Mouse (Mus musculus) layer of hippocampus, adult 11-12 months (tissue): ENCODE results near the gene Gprc5b.

Experiments used
- DNase-seq: peaks from one replicate; pipeline ENCODE4 v3.0.0; 2022; ENCODE audit warnings: low spot score

Gene Gprc5b

DNA sequence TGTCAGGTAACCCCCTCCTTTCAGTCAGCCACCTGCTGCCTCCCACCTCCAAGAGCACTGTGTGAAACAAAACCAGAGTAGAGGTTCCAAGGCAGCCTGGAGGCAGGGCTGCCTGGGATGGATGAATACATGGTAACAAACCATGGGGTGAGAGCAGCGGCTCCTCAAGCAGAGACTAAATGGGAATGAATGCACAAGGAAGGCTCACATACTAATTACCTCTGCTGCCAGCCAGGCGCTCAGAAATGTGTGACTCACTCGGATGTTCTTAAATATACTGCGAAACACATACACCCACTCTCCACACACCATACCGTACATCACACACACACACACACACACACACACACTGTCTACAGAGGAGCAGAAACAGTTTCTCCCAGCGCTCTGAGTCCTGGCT is 4.7 kb downstream of the Gprc5b start:
- peak; percentile 61 for DNase-seq

DNA sequence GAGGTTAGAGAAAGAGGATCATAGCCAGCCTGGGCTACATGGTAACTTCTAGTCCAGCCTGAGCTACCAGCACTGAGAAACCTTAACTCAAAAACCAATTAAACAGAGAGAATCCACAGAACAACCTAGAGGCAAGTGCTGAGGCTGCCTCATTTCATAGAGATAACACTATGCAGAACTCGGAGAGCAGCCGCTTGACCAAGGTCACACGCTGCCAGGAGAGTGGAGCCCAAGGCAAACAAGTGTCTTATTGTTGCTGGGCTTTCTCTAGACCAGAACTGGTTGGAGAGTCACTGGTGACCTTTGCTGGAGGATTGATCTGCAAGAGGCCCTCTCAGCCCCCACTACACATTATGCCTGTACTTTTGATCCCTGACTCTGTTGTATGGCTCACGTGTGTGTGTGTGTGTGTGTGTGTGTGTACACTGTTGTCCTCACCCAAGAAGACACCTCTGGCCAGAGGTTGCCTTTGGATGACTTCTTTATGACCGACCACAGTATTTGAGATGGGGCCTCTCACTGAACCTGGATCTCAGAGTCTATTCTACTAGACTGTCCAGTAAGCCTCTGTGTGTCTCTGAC is 5.6 kb downstream of the Gprc5b start:
- DNase-seq, result no peak

DNA sequence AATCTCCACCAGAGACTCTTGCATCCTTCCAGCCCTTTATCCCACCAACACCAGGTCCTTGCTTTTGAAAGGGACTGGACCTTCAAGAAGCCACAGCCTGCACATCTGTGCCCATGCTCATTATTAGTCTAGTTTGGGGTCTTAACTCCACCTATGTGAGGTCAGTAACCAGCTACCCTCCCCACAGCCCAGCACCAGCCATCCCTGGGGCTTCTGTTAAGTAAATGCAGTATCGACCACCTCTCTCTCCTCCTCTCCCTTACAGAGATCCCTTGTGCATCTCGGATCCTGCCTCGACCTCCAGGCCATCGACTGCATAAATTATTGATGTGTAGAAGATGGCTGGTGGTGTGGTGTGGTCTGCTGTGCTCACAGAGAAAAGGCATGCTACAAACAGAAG is 8.6 kb downstream of the Gprc5b start:
- DNase-seq, result no peak

DNA sequence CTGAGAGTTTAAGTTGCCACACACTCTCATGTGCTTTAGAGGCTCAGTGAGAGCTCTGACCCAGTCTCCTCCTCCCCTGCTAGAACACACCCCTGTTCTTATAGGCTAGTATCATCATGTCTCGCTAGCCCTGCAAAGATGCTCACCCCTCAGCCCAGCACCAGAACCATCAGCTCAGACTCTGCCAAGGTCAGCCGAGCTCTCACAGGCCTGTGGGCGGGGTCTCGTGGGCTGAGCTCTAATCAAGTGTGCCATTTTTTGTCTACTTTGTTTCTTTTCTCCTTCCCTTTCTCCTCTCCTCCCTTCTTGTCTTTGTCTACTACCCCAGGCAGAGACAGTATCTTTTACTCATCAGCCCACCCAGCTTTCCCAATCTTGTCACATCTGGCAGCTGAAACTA is 9.2 kb downstream of the Gprc5b start:
- no peak for DNase-seq

DNA sequence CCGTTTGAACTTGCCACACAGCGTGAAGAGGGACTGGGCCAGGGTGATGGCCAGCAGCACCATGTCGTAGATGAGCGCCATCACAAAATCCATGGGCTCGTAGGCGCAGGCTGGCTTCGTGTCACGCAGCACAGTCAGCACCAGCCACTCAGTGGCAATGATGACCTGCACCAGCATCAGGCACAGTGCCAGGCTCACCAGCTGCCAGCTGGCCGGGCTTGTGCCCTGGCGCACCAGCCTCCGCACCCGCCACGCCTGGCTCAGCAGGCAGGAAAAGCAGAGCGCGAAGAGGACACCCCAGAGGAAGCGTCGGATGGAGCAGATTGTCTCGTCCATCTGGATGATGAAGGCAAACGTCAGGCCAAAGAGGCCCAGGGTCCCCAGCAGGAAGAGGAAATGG is 11.1 kb downstream of the Gprc5b start:
- DNase-seq, result peak; percentile 87

DNA sequence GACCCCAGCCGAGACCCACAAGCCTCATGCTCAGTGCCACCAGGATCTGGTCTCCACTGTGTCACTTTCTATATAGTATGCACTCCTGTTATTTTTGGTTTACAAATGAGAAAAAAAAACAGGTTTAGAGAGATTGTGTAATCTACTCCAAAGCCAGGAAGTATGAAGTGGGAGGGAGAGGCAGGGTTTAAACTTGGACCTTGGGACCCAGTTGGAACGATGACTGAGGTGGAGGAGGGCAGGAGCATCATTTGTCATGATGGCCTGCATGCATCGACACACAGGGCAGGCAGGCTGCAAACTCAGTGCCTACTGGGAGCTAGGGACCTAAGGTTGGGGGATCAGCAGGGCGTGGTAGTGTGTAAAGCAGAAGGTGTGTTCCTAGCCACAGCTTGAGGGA is 12.4 kb downstream of the Gprc5b start:
- DNase-seq, result no peak

DNA sequence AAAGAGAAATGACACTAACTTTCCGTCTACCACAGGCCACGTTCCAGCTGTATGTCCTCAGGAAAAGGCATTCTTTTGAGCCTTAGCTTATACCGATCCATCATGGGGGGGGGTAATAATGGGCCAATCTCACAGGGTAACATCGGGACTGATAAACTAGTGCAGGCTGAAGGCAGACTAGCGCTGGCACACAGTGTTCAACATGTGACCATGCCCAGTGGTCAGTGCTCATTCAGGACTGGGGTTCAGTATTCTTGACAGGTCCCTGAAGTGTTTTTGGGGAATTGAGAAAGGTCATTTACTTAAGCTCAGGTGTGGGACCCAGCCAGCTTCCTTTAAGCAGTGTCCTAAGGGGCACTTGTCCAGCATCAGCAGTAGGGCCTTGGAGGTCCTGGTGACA is 13.2 kb downstream of the Gprc5b start:
- no peak for DNase-seq

DNA sequence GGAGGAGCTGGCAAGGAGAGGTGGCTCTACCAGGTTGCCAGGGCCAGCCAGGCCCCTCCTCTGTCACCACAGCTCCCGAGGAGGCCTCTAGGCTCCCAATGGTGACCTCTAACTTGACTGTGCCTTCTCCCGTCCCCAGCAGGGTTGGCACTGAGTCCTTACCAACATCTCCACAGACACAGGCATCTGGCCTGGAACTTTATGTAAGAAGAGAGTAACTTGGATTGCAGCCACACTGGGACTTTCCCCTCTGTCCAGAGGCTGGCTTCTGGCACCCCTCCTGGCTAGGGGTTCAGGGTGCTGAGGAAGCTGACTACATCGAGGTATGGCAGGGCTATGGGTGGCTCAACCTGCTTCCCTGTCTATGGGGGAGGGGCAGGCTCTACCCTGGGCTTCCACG is 13.7 kb downstream of the Gprc5b start:
- DNase-seq, result no peak

DNA sequence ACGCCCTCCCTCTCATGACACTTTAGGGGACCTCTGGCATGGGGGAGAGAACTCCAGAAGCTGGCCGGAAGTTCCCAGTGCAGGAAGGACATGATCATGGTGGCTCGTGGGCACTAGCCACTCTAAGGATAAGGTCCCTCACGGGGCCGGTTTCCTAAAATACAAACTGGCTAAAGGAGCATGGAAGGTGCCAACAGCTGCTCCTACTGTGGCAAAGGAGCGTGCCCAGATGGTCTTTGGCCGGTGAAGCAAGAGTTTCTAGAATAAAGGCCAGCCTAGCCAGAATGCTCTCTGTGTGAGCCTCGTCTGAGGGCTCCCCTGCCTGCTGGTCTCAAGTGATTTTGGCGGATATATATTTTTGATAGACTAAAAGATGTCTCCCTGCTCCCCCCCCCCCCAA is 15.3 kb downstream of the Gprc5b start:
- DNase-seq, result no peak

DNA sequence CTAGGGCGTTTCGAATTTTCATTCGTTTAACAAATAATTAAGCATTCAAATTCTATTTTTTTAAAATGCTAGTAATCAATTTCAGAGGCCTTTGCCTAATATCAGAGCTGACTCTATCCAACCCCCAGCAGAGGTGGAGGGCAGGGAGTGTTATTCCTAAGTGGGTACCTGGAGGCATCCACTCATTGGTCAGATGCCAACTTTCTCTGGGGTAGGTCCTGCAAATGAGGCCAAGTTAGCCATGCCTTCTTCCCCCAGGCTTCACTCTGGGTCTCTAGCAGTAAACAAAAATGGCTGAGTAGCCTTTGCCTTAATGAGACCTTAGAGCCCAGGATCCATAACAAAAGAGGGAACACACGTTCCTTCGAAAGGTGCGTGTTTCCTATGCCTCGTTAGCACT is 15.9 kb downstream of the Gprc5b start:
- DNase-seq, result no peak

DNA sequence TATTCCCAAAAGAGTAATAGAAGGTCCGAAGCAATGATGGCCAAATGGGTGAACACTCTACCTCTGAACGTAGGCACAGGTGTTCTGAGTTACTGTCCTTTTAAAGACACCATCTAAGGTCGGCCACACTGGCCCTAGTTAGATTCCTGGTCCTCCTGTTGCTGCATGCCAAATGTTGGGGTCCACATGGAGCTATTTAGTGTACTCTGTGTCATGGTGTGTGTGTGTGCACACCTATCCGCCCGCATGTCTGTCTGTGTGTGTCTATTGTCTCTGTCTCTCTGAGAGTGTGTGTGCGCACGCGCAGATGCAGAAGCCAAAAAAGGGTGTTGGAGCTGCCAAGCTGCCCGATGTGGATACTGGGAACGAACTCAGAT is 17.9 kb downstream of the Gprc5b start:
- DNase-seq, result no peak

DNA sequence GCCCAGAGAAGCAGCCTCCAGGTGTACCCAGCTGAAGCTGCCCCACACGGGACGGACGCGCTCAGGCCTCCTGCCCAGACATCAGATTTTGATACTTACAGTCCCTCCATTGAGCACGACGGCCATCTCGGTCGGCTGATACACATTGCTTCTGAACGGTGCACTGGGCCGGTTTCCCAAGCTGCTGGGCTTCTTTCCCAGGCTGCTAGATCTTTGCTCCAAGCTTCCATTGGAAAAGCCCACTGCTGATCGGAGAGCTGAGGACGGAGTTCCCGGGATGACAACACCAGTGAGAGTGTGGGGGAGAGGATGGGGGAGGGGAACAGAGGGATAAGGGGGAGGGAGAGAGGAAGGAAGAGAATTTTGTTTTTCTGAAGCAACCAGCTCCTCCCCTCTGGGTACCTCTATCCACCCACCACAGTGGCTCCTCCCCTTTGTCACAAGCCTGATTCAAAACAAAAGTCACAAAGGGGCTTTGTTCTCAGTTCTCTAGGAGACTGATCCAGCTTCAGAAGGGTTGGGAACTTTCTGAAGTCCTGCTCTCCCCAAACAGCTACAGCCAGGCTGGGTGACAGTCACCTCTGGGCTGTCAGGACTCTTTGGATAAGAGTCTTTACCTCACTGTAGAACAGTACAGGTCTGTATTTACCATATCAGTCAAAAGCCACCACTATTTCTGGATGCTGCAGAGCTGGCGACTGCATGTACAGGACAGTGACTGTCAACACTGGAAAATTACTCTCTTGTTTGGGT is 18.4 kb downstream of the Gprc5b start:
- peak; percentile 76 for DNase-seq

DNA sequence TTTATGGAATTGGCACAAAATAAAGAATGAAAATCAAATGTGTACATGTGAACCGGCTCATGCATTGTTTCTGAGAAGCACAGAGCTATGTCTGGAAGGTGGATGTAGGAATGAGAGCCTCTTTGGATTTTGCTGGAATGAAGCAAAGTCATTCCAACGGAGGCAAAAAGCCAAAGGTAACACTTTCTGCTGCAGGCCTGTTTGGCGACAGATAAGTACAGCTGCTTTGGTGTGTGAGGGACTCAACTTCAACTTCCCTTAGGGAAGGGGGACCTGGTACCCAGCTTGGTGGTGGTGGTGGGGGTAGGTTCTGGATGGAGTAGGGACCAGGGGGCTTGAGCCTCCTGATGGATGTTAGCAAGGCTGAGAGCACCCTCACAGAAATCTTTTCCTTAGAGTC is 19.2 kb downstream of the Gprc5b start:
- no peak for DNase-seq

DNA sequence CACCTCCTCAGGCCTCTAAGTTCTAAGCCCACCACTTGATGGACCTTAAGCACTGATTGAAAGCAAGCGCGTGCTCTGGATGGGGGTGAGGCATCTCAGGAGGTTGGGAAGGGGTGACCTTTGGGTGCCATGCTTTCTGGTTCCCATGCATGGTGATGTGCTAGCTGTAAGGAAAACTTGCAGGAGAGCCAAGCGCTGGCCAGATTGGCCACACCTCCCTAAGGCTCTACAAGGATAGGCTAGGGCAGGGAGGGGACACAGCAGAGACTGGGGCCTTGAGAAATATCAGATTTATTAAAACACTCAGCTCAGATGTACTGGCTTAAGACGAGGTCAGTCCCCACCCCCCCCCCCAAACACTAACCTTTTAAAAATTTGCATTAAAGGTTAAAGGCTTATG is 21.6 kb downstream of the Gprc5b start:
- DNase-seq, result no peak

DNA sequence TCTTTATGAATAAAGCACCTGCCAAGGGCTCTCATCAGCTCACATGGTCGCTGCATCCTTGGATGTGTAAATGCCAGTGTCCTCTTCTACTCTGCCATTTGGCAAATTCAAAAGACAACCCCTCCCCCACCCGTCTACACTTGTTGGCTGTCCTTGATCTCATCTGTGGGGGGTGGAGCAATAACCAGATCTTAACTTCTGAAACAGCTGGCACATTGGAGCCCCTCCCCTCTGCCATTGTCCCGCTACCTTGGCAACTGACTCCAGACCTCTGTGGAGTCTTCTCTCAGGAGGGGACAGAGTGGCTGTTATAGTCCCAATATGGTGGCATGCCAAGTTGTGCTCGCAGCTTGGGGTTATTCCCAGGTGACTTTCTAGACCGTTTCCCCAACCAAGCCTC is 22.7 kb downstream of the Gprc5b start:
- no peak for DNase-seq

DNA sequence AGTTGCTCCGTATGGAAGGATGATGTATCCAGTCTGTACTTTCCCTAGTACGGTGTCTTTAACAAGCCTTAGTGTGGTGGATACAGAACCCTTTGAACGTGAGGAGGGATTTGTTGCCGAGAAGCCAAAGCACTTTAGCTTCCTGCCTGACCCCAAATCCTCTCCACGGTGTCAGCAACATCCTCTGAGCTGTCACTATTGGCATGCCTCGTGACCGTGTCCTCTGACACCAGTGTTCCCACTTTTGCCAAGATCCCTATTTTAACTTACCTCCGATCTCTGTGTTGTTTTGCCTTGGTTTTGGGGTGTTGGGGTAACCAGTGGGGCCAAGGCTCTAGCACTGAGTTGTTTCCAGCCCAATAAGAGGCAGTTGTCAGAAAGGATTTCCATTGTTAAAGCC is 23.5 kb downstream of the Gprc5b start:
- DNase-seq, result no peak

DNA sequence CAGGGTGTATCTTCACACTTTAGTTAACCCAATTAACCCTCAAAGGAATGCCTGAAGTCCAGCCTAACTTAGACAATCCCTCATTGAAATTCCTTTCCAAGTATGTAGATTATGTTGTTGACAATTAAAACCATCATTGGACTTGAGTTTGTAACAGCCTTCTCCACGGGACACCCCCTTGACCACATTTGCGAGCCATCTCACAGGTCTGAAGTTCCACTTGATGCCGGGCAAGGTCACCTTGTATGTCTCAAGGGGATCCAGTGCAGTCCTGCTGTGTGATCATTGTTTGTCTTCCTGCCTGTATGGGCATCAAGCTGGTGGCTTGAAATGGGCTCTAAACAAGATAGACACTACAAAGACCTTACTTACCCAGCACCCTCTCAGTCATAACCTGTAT is 26.1 kb downstream of the Gprc5b start:
- DNase-seq, result no peak

DNA sequence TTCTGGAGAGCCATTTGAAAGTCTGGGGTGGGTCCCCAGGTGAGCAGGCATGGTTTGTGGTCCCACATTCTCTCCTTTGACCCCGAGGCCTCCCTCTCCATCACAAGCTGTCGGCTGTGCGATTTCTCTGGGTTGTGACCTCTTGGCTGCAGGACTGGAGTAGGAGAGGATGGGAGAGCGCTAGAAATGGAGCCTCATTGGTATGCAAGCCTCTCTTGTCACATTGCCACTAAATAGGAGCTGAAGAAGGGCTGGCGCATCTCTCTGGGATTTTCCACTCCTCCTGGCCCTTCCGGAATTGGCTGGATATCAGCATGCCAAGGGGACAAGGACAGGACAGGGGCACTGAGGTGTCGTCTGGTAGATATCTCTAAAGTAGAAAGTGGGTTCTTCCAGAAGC is 29.8 kb downstream of the Gprc5b start:
- DNase-seq, result no peak

DNA sequence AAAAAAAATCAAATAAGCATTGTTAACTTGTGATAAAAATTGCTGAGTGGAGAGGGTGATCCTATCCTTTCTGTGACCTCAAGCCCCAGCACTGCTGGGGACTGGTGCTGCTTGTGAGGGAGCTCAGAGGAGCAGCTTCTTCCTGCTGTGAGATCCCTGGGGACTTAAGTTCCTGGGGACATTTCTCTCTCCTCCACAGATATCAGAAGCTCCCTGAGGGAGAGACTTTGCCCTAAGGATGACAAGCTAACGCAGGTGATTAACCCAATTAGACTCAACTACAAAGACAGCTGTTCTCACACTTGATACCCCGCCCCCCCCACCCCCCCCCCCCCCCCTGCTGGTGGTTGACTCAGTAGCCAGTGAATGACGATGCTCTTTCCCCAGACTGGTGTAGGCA is 30.2 kb downstream of the Gprc5b start:
- no peak for DNase-seq

DNA sequence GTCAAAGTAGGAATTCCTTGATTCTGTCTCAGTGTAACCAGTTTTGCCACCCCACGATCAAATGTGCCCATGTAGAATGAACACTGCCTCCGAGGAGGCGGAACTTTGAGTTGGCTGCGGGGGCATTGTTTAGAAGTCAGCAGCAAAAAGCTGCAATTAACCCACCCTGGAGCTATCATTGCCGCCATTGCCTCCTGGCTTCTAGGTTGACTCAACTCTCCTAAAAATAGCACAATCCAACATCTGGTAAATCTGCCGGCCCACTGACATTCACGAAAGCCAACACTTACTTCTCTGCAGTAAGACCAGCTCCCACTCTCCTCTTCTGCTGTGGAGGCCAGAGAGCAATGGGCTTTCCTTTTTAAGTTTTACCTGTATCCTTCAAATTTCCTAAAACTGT is 35.8 kb downstream of the Gprc5b start:
- DNase-seq, result no peak

DNA sequence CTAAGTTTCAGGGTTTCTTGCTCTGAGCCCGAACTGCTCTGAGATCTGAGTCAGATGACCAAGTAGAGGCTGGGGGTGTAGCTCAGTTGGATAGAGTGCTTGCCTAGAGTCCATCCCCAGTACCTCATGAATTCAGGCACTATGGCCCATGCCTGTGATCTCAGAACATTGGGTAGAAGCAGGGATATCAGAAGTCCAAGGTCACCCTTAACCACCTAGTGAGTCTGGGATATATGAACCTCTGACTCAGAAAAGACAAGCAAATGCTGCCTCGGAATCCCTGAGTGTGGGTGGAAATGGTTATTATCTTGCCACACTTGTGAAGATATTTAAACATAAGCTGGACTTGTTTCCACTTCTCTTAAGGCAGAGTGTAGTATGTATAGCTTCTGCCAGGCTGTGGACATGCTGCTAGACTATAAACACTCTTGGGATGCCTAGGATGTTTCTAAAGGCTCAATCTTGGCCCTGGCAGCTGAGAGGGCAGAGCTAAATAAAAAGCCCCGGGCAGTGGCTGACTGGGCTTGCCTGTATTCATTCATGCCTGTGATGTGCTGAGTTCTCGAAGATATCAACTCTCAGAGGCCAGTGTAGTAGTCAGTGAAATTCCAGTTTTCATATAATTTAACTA is 38.3 kb downstream of the Gprc5b start:
- DNase-seq, result no peak

DNA sequence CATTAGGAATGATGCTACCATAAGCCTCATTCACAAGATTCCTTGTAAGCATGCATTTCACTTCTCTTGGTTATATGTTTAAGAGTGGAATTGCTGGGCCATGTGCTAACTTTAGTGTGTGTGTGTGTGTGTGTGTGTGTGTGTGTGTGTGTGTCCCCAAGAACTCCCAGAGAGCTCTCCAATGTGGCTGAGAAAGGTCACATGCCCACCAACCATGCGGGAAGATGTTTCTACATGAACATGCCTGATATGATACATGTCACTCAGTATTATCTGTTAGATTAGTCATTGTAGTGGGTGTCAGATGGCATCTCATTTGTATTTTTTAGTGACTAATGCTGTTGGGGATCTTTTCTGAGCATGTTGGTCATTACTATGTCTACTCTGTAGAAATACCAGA is 40.0 kb downstream of the Gprc5b start:
- DNase-seq, result no peak

DNA sequence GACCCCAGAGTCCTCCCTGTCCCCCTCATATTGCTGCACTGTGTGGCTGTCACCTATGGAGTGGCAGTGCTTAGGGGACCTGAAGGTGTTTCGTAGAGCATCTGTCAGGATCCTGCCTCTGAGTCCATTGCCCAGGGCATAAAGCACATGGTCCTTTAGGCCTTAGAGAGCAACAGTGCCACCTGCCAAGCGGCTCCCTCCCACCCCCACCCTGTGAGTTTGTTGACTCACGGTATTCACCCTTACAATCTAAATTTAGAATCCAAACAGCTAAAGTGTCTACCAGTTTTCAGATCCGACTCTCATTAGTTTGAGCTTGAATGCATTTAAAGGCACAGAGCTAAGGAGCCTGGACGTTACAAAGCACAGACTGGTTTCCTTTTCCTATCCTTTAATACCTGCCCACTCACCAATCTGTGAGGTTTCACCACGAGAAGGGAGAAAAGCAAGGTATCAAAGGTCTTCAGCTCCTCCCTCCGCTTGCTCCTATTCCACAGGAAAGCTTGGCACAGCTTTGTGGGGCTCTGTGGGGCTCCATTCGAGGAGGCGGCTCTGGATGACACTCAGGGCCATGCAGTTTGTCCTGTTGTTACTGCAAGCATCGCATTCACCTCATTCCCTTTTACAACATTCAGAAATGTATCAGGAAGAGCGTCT is 41.3 kb downstream of the Gprc5b start:
- no peak for DNase-seq
